Mouse (Mus musculus) common myeloid progenitor, adult 5-6 weeks (primary cell): ENCODE data around the gene Akap7. TPM values are rescaled to one million over a fixed set of nuclear protein-coding genes. Genes with fewer than 3 reads are reported as not detected.

Experiments
- ATAC-seq: replicated peaks from 2 replicates; pipeline ENCODE4 v1.8.0; 2016; ENCODE audit warnings: low read depth, mild to moderate bottlenecking, moderate TSS enrichment, inconsistent platforms; ENCODE audit not compliant: poor library complexity, severe bottlenecking
- total RNA-seq: library from RNA; stranded (forward); fragments of 200-1000, 187-1606 nt; gene quantifications from 2 replicates; pipeline ENCODE4 v1.2.3, GENCODE M21; 2017

Gene Akap7
- total RNA-seq, 1 experiment from 2014 or later, result 24.2 TPM

- ATAC-seq, result peak; percentile 30
Measured at GRCm38 (mm10) chr10:25299031-25299529, 8.6 kb downstream of the Akap7 start.

GRCm38 (mm10) chr10:25298264-25298671, 9.4 kb downstream of the Akap7 start:
- ATAC-seq, result peak; percentile 11

DNA sequence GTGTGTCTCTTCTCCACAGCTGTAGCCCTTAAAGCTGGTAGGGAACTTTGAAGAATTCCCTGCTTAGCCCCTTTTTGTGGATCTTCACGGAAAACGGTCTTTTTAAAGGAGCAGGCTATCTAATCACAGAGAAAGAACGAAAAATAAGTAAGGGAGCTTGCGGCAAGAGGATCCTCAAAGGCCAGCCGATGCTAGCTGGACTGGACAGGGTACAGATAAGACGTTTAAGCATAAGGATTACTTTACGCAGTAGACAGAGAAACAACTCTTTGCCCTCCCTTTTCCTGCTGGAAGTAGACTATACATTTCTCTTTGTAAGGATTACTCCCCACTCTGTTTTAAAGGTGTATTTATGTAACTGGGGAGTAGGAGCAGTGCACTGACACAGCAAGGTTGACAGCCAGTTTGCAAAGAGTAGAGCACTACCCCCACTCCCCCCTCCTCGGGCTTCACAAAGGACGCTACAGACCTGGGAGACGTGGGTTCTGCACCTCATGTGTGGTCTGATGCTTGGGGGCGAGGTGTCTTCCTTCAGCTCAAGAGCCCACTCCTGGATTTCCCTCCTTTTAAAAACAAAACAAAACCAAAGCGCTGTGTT, 9.9 kb downstream of the Akap7 start:
- ATAC-seq, result peak; percentile 2; the same call in 1 of the 2 replicates

- ATAC-seq, result peak; percentile 68
Measured at GRCm38 (mm10) chr10:25296657-25297369, 10.9 kb downstream of the Akap7 start.

DNA sequence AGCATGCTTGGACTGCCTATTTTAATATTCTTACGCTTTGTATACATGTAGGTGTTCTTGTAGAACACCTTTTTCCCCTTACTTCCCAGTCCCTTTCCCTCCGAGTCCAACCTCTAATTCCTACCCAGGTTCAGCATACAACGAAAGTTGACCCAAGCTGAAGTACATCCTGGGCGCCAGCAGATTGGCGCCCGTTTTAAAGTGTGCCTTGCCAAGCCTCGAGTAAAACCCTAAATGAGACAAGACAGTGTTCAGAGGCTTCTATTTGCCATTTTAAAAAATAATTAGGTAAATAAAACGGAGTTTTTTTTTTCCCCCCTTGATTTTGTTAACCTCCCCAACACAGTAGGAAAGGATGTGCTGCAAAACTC, 11.4 kb downstream of the Akap7 start:
- no peak for ATAC-seq

DNA sequence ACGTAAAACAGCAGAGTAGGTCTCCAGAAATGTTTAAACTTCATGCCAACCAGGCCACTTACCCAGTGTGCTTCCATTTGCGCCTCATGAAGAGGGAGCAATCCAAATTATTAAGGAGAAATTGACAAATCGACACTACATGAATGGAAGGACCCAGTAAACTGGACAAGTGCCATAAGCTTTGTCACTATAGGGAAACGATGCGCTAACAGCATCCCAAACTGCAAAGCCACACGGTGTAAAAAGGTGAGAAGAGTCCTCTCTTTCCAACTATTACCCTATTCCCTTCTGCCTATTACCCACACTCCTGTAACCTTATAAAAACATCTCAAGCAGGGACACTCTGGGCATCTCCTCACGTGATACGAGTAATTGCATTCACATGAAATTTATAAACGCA, 11.8 kb downstream of the Akap7 start:
- no peak for ATAC-seq

GRCm38 (mm10) chr10:25294999-25295398, 12.7 kb downstream of the Akap7 start:
- peak; percentile 18; the same call in 1 of the 2 replicates for ATAC-seq

GRCm38 (mm10) chr10:25293796-25294195, 13.9 kb downstream of the Akap7 start:
- ATAC-seq, result no peak

GRCm38 (mm10) chr10:25291053-25291452, 16.6 kb downstream of the Akap7 start:
- ATAC-seq, result peak; percentile 17; the same call in 1 of the 2 replicates

GRCm38 (mm10) chr10:25285100-25285811, 22.4 kb downstream of the Akap7 start:
- ATAC-seq, result no peak

DNA sequence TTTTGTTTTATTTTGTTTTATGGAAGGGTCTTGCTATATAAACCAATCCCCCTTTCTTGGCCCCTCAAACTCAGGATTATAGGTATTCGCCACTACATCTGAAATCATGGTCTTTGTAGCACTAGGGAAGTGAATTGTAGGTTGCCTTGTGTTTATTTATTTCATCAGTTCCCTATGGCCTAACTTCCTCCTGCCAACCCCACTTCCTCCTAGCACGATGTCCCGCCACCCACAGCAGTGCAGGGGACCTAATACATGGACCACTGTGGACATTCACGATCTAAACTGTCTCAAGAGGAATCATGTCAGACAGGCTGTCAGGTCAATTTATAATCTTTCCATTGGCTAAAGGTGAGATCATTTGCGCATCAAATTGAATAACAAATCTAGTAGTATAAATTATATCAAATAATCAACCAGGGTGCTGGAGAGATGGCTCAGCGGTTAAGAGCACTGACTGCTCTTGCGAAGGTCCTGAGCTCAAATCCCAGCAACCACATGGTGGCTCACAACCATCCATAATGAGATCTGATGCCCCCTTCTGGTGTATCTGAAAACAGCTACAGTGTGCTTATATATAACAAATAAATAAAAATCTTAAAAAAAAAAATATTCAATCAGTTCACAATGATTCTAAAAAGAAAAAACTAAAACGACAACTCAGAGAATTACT, 23.1 kb downstream of the Akap7 start:
- ATAC-seq, result peak; percentile 89

DNA sequence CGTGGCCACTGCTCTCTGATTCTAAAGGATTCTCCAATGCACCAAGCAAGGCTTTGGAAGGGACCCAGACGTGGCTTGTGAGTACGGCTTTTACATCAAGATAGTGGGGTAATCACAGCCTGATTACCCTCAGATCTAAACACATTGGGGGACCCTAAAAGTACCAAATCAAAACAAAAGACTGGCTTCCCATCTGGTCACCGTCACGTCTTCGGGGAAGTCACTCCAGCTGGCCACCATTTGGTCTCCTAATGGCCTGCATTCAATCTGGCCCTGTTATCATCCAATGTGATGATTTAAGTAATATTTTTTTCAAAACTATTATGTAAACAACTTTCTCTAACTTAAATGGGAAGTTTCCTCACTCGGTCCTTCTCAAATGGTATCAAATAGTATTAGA, 24.3 kb downstream of the Akap7 start:
- no peak for ATAC-seq

GRCm38 (mm10) chr10:25280141-25280540, 27.5 kb downstream of the Akap7 start:
- no peak for ATAC-seq

DNA sequence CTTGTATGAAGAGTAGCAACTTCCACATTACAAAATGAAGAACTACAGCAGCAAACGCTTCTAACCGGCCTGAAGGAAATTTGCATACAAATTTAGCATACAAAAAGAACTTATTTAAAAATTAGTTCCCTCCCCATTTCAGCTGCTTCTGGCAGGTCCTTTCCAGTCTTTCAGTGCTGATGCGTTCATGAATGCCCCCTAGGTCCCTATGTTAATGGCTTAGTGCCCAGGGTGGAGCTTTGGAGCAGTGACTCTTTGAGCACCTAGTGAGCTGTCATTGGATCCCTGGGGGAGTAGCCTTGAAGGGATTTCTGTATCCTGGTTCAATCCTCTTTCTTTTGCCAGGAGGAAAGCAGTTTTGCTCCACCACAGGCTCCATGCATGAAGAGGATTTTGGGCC, 28.3 kb downstream of the Akap7 start:
- ATAC-seq, result no peak

DNA sequence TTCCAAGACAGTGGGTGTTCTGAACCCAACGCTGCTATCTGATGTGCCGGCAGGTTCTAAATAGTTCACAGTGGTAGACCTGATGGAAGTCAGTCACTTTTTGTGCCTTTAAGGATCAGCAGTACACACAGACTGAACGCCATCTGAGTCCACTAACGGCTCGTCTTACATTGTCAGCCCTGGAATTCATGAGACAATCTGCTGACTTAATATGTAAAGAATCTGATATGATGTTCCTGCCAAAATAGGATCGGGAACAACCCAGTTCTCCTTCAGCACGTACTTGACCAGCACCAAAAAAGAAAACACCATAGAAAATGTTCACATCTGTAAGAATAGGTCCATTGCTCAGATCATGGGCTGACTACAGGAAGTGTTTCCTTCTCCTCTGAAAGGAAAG, 32.2 kb downstream of the Akap7 start:
- ATAC-seq, result no peak

GRCm38 (mm10) chr10:25274621-25275330, 32.9 kb downstream of the Akap7 start:
- no peak for ATAC-seq

DNA sequence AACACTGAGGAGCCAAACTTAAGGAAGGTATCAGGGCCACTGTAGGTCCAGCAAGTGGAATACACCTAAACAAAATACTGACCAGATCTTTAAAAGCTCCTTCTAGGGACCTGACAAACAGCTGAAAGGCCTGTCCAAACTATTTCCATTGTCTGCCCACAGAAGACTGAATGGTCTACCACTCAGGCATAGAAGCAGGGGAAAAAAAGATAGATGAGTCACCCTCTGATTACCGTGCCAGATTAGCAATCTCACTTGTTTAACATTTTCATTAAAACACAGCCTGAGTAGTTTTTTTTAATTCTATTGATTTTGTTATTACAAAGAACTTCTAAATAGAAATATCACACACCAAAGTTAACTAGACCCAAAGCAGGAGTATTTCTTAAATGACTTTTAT, 33.9 kb downstream of the Akap7 start:
- ATAC-seq, result no peak

- ATAC-seq, result no peak
Measured at GRCm38 (mm10) chr10:25271756-25272155, 35.9 kb downstream of the Akap7 start.

DNA sequence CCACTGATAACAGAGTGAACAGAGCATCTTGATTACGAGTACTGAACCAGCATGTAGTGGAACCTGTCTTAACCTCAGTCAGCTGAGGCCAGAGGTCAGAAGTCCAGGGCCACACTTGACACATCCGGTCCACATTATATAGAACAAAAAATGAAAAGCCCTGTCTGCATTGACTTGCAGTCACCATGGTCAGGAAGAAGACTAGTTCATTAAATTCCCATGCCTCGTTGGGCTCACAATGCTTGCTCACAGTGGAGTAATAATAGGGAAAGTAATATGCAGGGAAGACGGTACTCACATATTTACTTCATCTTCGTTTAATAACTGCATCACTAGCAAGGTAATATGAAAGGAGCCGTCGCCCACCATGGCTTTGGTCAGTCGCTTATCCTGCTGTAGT, 36.5 kb downstream of the Akap7 start:
- ATAC-seq, result no peak
